In the genomic region with DNA sequence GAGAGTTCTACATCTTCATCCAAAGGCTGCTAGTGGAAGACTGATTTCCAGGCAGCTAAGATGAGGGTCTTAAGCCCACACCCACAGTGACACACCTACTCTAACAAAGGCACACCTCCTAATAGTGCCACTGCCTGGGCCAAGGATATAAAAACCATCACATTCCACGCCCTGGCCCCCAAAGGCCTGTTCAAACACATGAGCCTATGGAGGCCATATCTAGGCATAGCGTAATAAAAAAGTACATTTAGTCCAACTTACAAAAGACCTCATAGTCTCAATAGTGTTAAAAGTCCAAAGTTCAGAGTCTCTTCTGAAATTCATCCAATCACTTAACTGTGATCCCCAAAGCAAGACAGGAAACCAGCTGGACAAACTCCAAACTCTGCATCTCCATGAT, we compare ENCODE assay signal across 25 mouse cellular contexts. TPM values are rescaled to one million over a fixed set of nuclear protein-coding genes. Genes with fewer than 3 reads are reported as not detected.
DNase-seq lines count a peak whose midpoint lies in the region; ATAC-seq and TF ChIP-seq lines count a peak whose summit lies in the region.
"Had no signal": no experiment of that assay in that cellular context is flagged by ENCODE, and none has a peak within 500 bp of the region (broad histone marks: within the 10 kb centered on the region; RNA-seq: fewer than 3 reads in every experiment).

No protein-coding gene starts in this region.

- no peak overlapping the region for H3K4me3 ChIP-seq in intestine, embryonic 15.5 days (replicated peaks)
- no peak overlapping the region for H3K4me3 ChIP-seq in intestine, embryonic 16.5 days (ENCODE audit: low read length)
- no peak overlapping the region for H3K4me3 ChIP-seq in intestine, postnatal 0 days (ENCODE audit: low read depth, low read length)
- no peak overlapping the region for H3K4me3 ChIP-seq in hindbrain, embryonic 12.5 days
- H3K4me3 ChIP-seq in forebrain, embryonic 10.5 days, result no peak overlapping the region

- no peak for TF ChIP-seq CTCF in intestine, postnatal 0 days (IDR thresholded peaks at IDR 0.05; ENCODE audit: low read depth)

- H3K9me3 ChIP-seq in intestine, embryonic 15.5 days, result no peaks in the 10 kb centered on the region
- H3K9me3 ChIP-seq in intestine, embryonic 16.5 days (ENCODE audit: control insufficient read depth, low read length), result 0 out of 2 replicates have a peak, but pooled peaks cover 4% of the 10 kb centered on the region
- H3K9me3 ChIP-seq in intestine, postnatal 0 days (ENCODE audit: control insufficient read depth), result no peaks in the 10 kb centered on the region
- H3K9me3 ChIP-seq in hindbrain, embryonic 12.5 days (replicated peaks), result no peaks in the 10 kb centered on the region
- H3K9me3 ChIP-seq in forebrain, embryonic 10.5 days, result no peaks in the 10 kb centered on the region
- H3K9me3 ChIP-seq: G1E had no signal

- peak; percentile 56 for ATAC-seq in intestine, embryonic 15.5 days
- ATAC-seq in intestine, embryonic 16.5 days, result peak; percentile 63
- ATAC-seq in intestine, postnatal 0 days, result peak; percentile 68
- ATAC-seq in hindbrain, embryonic 12.5 days (ENCODE audit: low FRiP score), result no peak
- ATAC-seq: activated CD4-positive, CD25-positive, alpha-beta regulatory T cell, adult 4 months; CD4-positive, CD25-positive, alpha-beta regulatory T cell, adult 4 months; Patski had no signal

- WGBS in intestine, embryonic 15.5 days, result 70% methylated on average over 2 of the region's 2 CpGs
- WGBS in intestine, embryonic 16.5 days, result 61% methylated on average over 2 of the region's 2 CpGs
- WGBS in intestine, postnatal 0 days, result 40% methylated on average over 2 of the region's 2 CpGs
- WGBS in hindbrain, embryonic 12.5 days, result 95% methylated on average over 2 of the region's 2 CpGs
- 97% methylated on average over 2 of the region's 2 CpGs for WGBS in forebrain, embryonic 10.5 days

- no peaks in the 10 kb centered on the region for H3K4me1 ChIP-seq in intestine, embryonic 15.5 days (replicated peaks)
- peaks cover 9% of the 10 kb centered on the region for H3K4me1 ChIP-seq in intestine, embryonic 16.5 days (ENCODE audit: control insufficient read depth, insufficient read depth, low read length)
- H3K4me1 ChIP-seq in intestine, postnatal 0 days (replicated peaks; ENCODE audit: control insufficient read depth, insufficient read depth, low read length), result no peaks in the 10 kb centered on the region
- no peaks in the 10 kb centered on the region for H3K4me1 ChIP-seq in hindbrain, embryonic 12.5 days
- peaks cover 6% of the 10 kb centered on the region for H3K4me1 ChIP-seq in forebrain, embryonic 10.5 days

- peaks cover 8% of the 10 kb centered on the region; the same call in 1 of the 2 replicates for H3K36me3 ChIP-seq in intestine, embryonic 15.5 days
- H3K36me3 ChIP-seq in intestine, embryonic 16.5 days (ENCODE audit: control insufficient read depth, insufficient read depth, low read length), result 0 out of 2 replicates have a peak, but pooled peaks cover 3% of the 10 kb centered on the region
- H3K36me3 ChIP-seq in intestine, postnatal 0 days (ENCODE audit: control insufficient read depth, insufficient read depth), result peaks cover 24% of the 10 kb centered on the region
- H3K36me3 ChIP-seq in hindbrain, embryonic 12.5 days, result peaks cover 32% of the 10 kb centered on the region
- peaks cover 76% of the 10 kb centered on the region for H3K36me3 ChIP-seq in forebrain, embryonic 10.5 days (replicated peaks)

- H3K27ac ChIP-seq in intestine, embryonic 15.5 days, result no peak overlapping the region
- H3K27ac ChIP-seq in intestine, embryonic 16.5 days (ENCODE audit: low read length), result no peak overlapping the region
- H3K27ac ChIP-seq in intestine, postnatal 0 days (ENCODE audit: low read depth, low read length), result no peak overlapping the region
- H3K27ac ChIP-seq in hindbrain, embryonic 12.5 days, result no peak overlapping the region
- H3K27ac ChIP-seq in forebrain, embryonic 10.5 days, result no peak overlapping the region

- H3K27me3 ChIP-seq in intestine, embryonic 15.5 days (replicated peaks), result no peaks in the 10 kb centered on the region
- no peaks in the 10 kb centered on the region for H3K27me3 ChIP-seq in intestine, embryonic 16.5 days (replicated peaks; ENCODE audit: control insufficient read depth, insufficient read depth, low read length)
- H3K27me3 ChIP-seq in intestine, postnatal 0 days (replicated peaks; ENCODE audit: control insufficient read depth, insufficient read depth, low read length), result no peaks in the 10 kb centered on the region
- no peaks in the 10 kb centered on the region for H3K27me3 ChIP-seq in hindbrain, embryonic 12.5 days
- H3K27me3 ChIP-seq in forebrain, embryonic 10.5 days (ENCODE audit: poor library complexity, severe bottlenecking), result no peaks in the 10 kb centered on the region
- H3K27me3 ChIP-seq: CH12.LX, Patski had no signal

- no peak overlapping the region for H3K9ac ChIP-seq in intestine, embryonic 15.5 days
- H3K9ac ChIP-seq in intestine, embryonic 16.5 days (ENCODE audit: low read depth, low read length), result no peak overlapping the region
- H3K9ac ChIP-seq in intestine, postnatal 0 days (ENCODE audit: low read depth, low read length), result no peak overlapping the region
- no peak overlapping the region for H3K9ac ChIP-seq in hindbrain, embryonic 12.5 days

- no peak for DNase-seq in forebrain, embryonic 10.5 days (ENCODE audit: extremely low spot score, low spot score)
- no peak for DNase-seq in gastrocnemius, postnatal 25 days
- DNase-seq: adrenal gland, adult 2 months; adrenal gland, adult 8-10 months; adrenal gland, postnatal 10 days; adrenal gland, postnatal 14 days; adrenal gland, postnatal 25 days; adrenal gland, postnatal 36 days; B cell, adult 2 months; cerebellum, adult 11 months; cerebellum, adult 11-12 months; cerebellum, adult 18-20 months had no signal

- H3K4me2 ChIP-seq in intestine, embryonic 15.5 days (replicated peaks), result no peak overlapping the region
- no peak overlapping the region for H3K4me2 ChIP-seq in intestine, embryonic 16.5 days (ENCODE audit: low read depth, low read length)
- no peak overlapping the region for H3K4me2 ChIP-seq in intestine, postnatal 0 days (replicated peaks; ENCODE audit: low read depth)
- no peak overlapping the region for H3K4me2 ChIP-seq in hindbrain, embryonic 12.5 days (replicated peaks)

RNA-seq across cellular contexts. Expression of gene Meaf6, which starts 6.2 kb away (rescaled TPM):
- 47.1 and 50.8 TPM in 2 replicates for polyA plus RNA-seq in intestine, embryonic 15.5 days (2015; fragmentation: Nextera tagmentation; extraction: Ambion mirVana)
- 39.3 and 40.3 TPM in 2 replicates for polyA plus RNA-seq in intestine, embryonic 16.5 days (2015; fragmentation: Nextera tagmentation; extraction: Ambion mirVana)
- 23.0 and 24.8 TPM in 2 replicates for polyA plus RNA-seq in intestine, postnatal 0 days (2015; fragmentation: Nextera tagmentation; extraction: Ambion mirVana)
- polyA plus RNA-seq in hindbrain, embryonic 12.5 days (2016; fragmentation: Nextera tagmentation; extraction: Ambion mirVana), result 118 and 130 TPM in 2 replicates
- 82.6 and 96.5 TPM in 2 replicates for polyA plus RNA-seq in forebrain, embryonic 10.5 days (2016; fragmentation: Nextera tagmentation; extraction: Ambion mirVana)
- total RNA-seq in gastrocnemius, postnatal 25 days (2021), result 10 to 100 TPM; 10.7 to 12.9 TPM

RNA-seq across cellular contexts. Expression of gene Snip1, which starts 12.2 kb away (rescaled TPM):
- 24.6 and 28.2 TPM in 2 replicates for polyA plus RNA-seq in intestine, embryonic 15.5 days (2015; fragmentation: Nextera tagmentation; extraction: Ambion mirVana)
- 21.3 and 22.7 TPM in 2 replicates for polyA plus RNA-seq in intestine, embryonic 16.5 days (2015; fragmentation: Nextera tagmentation; extraction: Ambion mirVana)
- polyA plus RNA-seq in intestine, postnatal 0 days (2015; fragmentation: Nextera tagmentation; extraction: Ambion mirVana), result 13.6 and 15.5 TPM in 2 replicates
- 32.6 and 33.4 TPM in 2 replicates for polyA plus RNA-seq in hindbrain, embryonic 12.5 days (2016; fragmentation: Nextera tagmentation; extraction: Ambion mirVana)
- polyA plus RNA-seq in forebrain, embryonic 10.5 days (2016; fragmentation: Nextera tagmentation; extraction: Ambion mirVana), result 28.5 and 30.8 TPM in 2 replicates
- total RNA-seq in gastrocnemius, postnatal 25 days (2021), result 1 to 10 TPM; 4.6 to 4.7 TPM

RNA-seq across cellular contexts. Expression of gene Dnali1, which starts 13.2 kb away (rescaled TPM):
- polyA plus RNA-seq in intestine, embryonic 15.5 days (2015; fragmentation: Nextera tagmentation; extraction: Ambion mirVana), result not detected in 2 replicates
- polyA plus RNA-seq in intestine, embryonic 16.5 days (2015; fragmentation: Nextera tagmentation; extraction: Ambion mirVana), result not detected in 2 replicates
- polyA plus RNA-seq in intestine, postnatal 0 days (2015; fragmentation: Nextera tagmentation; extraction: Ambion mirVana), result not detected in 2 replicates
- 1.2 and 1.7 TPM in 2 replicates for polyA plus RNA-seq in hindbrain, embryonic 12.5 days (2016; fragmentation: Nextera tagmentation; extraction: Ambion mirVana)
- 0.28 and 0.30 TPM in 2 replicates for polyA plus RNA-seq in forebrain, embryonic 10.5 days (2016; fragmentation: Nextera tagmentation; extraction: Ambion mirVana)
- not detected for total RNA-seq in gastrocnemius, postnatal 25 days (2021)
- total RNA-seq: adrenal gland, adult 18-20 months; adrenal gland, adult 2 months; adrenal gland, postnatal 10 days; adrenal gland, postnatal 14 days; adrenal gland, postnatal 25 days; adrenal gland, postnatal 36 days; adrenal gland, postnatal 4 days; ES-E14; MEL had no signal
- polyA plus RNA-seq: activated CD4-positive, CD25-positive, alpha-beta regulatory T cell, adult 4 months; adrenal gland, adult 2 months; CD4-positive, CD25-positive, alpha-beta regulatory T cell, adult 4 months had no signal

RNA-seq across cellular contexts. Expression of gene Zc3h12a, which starts 48.9 kb away (rescaled TPM):
- polyA plus RNA-seq in intestine, embryonic 15.5 days (2015; fragmentation: Nextera tagmentation; extraction: Ambion mirVana), result 1.4 and 1.8 TPM in 2 replicates
- 1.4 and 1.5 TPM in 2 replicates for polyA plus RNA-seq in intestine, embryonic 16.5 days (2015; fragmentation: Nextera tagmentation; extraction: Ambion mirVana)
- polyA plus RNA-seq in intestine, postnatal 0 days (2015; fragmentation: Nextera tagmentation; extraction: Ambion mirVana), result 1.3 and 1.5 TPM in 2 replicates
- polyA plus RNA-seq in hindbrain, embryonic 12.5 days (2016; fragmentation: Nextera tagmentation; extraction: Ambion mirVana), result 0.40 and 0.50 TPM in 2 replicates
- polyA plus RNA-seq in forebrain, embryonic 10.5 days (2016; fragmentation: Nextera tagmentation; extraction: Ambion mirVana), result 0.17 and 0.26 TPM in 2 replicates
- 1 to 10 TPM; 2.3 to 2.9 TPM for total RNA-seq in gastrocnemius, postnatal 25 days (2021)
